ENCODE assay signal across 9 mouse cellular contexts in genomic region chr16:92319353-92320109, GRCm38 (mm10). TPM values are rescaled to one million over a fixed set of nuclear protein-coding genes. Genes with fewer than 3 reads are reported as not detected.
A peak's percentile ranks its signal among the peaks of the same experiment; 100 is the strongest.
DNase-seq lines count a peak whose midpoint lies in the region; ATAC-seq and TF ChIP-seq lines count a peak whose summit lies in the region.
"Had no signal": no experiment of that assay in that cellular context is flagged by ENCODE, and none has a peak within 500 bp of the region (broad histone marks: within the 10 kb centered on the region; RNA-seq: fewer than 3 reads in every experiment).

No protein-coding gene starts in this region.

- H3K27me3 ChIP-seq in forebrain, embryonic 11.5 days (ENCODE audit: control insufficient read depth, insufficient read depth, low read length): no peaks in the 10 kb centered on the region
- H3K27me3 ChIP-seq in forebrain, embryonic 16.5 days (replicated peaks; ENCODE audit: control insufficient read depth, insufficient read depth, low read length): no peaks in the 10 kb centered on the region
- H3K27me3 ChIP-seq in liver, adult 2 months (ENCODE audit: control insufficient read depth, insufficient read depth, low read length): no peaks in the 10 kb centered on the region
- 0 out of 2 replicates have a peak, but pooled peaks cover 4% of the 10 kb centered on the region for H3K27me3 ChIP-seq in forebrain, embryonic 10.5 days (ENCODE audit: poor library complexity, severe bottlenecking)
- H3K27me3 ChIP-seq: hindbrain, embryonic 15.5 days had no signal

- no peak overlapping the region for H3K4me3 ChIP-seq in forebrain, embryonic 11.5 days (ENCODE audit: low read depth, low read length)
- no peak overlapping the region for H3K4me3 ChIP-seq in forebrain, embryonic 16.5 days (replicated peaks; ENCODE audit: low read length)
- no peak overlapping the region for H3K4me3 ChIP-seq in liver, adult 2 months (ENCODE audit: insufficient read depth, low read depth, low read length)
- no peak overlapping the region for H3K4me3 ChIP-seq in forebrain, embryonic 10.5 days
- H3K4me3 ChIP-seq: hindbrain, embryonic 15.5 days had no signal

- no peak for ATAC-seq in forebrain, embryonic 11.5 days (replicated peaks; ENCODE audit: low FRiP score)
- no peak for ATAC-seq in forebrain, embryonic 16.5 days
- ATAC-seq in erythroid progenitor cell, adult 5-6 weeks (replicated peaks; ENCODE audit: low FRiP score, poor library complexity, severe bottlenecking): peak; percentile 70; the same call in 1 of the 2 replicates

- no peaks in the 10 kb centered on the region for H3K36me3 ChIP-seq in forebrain, embryonic 11.5 days (ENCODE audit: control insufficient read depth, insufficient read depth, low read length)
- no peaks in the 10 kb centered on the region for H3K36me3 ChIP-seq in forebrain, embryonic 16.5 days (ENCODE audit: control insufficient read depth, insufficient read depth)
- no peaks in the 10 kb centered on the region for H3K36me3 ChIP-seq in liver, adult 2 months (ENCODE audit: control insufficient read depth, insufficient read depth, low read length)
- H3K36me3 ChIP-seq in forebrain, embryonic 10.5 days (replicated peaks): no peaks in the 10 kb centered on the region; the same call in 1 of the 2 replicates
- H3K36me3 ChIP-seq: hindbrain, embryonic 15.5 days had no signal

- no peak for TF ChIP-seq POLR2A in liver, adult 2 months (IDR thresholded peaks at IDR 0.05; ENCODE audit: extremely low read depth, insufficient read depth, low read length)

- no peak overlapping the region for H3K4me2 ChIP-seq in forebrain, embryonic 11.5 days (ENCODE audit: low read depth, low read length, severe bottlenecking)
- no peak overlapping the region for H3K4me2 ChIP-seq in forebrain, embryonic 16.5 days (ENCODE audit: low read length)
- H3K4me2 ChIP-seq: hindbrain, embryonic 15.5 days had no signal

- no peak overlapping the region for H3K9ac ChIP-seq in forebrain, embryonic 11.5 days (ENCODE audit: low read length)
- no peak overlapping the region for H3K9ac ChIP-seq in forebrain, embryonic 16.5 days (replicated peaks; ENCODE audit: low read depth, low read length)
- no peak overlapping the region for H3K9ac ChIP-seq in liver, adult 2 months (ENCODE audit: low read depth, low read length)
- H3K9ac ChIP-seq: hindbrain, embryonic 15.5 days had no signal

- no peaks in the 10 kb centered on the region for H3K9me3 ChIP-seq in forebrain, embryonic 11.5 days (ENCODE audit: control insufficient read depth, low read length)
- H3K9me3 ChIP-seq in forebrain, embryonic 16.5 days (ENCODE audit: control insufficient read depth, low read length): no peaks in the 10 kb centered on the region
- H3K9me3 ChIP-seq in forebrain, embryonic 10.5 days: peaks cover 5% of the 10 kb centered on the region; the same call in 1 of the 2 replicates
- H3K9me3 ChIP-seq: hindbrain, embryonic 15.5 days had no signal

- H3K27ac ChIP-seq in forebrain, embryonic 11.5 days (ENCODE audit: low read depth, low read length): no peak overlapping the region
- no peak overlapping the region for H3K27ac ChIP-seq in forebrain, embryonic 16.5 days (ENCODE audit: low read length)
- H3K27ac ChIP-seq in liver, adult 2 months (replicated peaks; ENCODE audit: insufficient read depth, low read depth, low read length): no peak overlapping the region
- no peak overlapping the region for H3K27ac ChIP-seq in forebrain, embryonic 10.5 days
- H3K27ac ChIP-seq: hindbrain, embryonic 15.5 days had no signal

- TF ChIP-seq CTCF in liver, adult 2 months (IDR thresholded peaks at IDR 0.05; ENCODE audit: low read depth, low read length): peak; percentile 63

- H3K4me1 ChIP-seq in forebrain, embryonic 11.5 days (replicated peaks; ENCODE audit: control insufficient read depth, insufficient read depth, low read length): peaks cover 4% of the 10 kb centered on the region; the same call in 1 of the 2 replicates
- H3K4me1 ChIP-seq in forebrain, embryonic 16.5 days (replicated peaks; ENCODE audit: control insufficient read depth, insufficient read depth, low read length): no peaks in the 10 kb centered on the region
- no peaks in the 10 kb centered on the region for H3K4me1 ChIP-seq in liver, adult 2 months (ENCODE audit: control insufficient read depth, insufficient read depth, low read length)
- H3K4me1 ChIP-seq in forebrain, embryonic 10.5 days: peaks cover 7% of the 10 kb centered on the region

- H3K79me2 ChIP-seq in liver, adult 2 months (ENCODE audit: control insufficient read depth, insufficient read depth, low read length): no peaks in the 10 kb centered on the region

- peak; percentile 70 for DNase-seq in forebrain, embryonic 11.5 days (ENCODE audit: low spot score)
- DNase-seq in retina, postnatal 1 day: peak; percentile 43
- DNase-seq in retina, embryonic 14.5 days (ENCODE audit: low spot score): no peak
- no peak for DNase-seq in liver, adult 2 months (ENCODE audit: extremely low read depth, low read depth, low spot score)
- peak; percentile 46 for DNase-seq in right cerebral cortex, postnatal 25 days
- no peak for DNase-seq in forebrain, embryonic 10.5 days (ENCODE audit: extremely low spot score, low spot score)

- WGBS in forebrain, embryonic 11.5 days: 67% methylated on average over 20 of the region's 20 CpGs
- WGBS in forebrain, embryonic 16.5 days: 73% methylated on average over 20 of the region's 20 CpGs
- WGBS in liver, adult 2 months: 63% methylated on average over 20 of the region's 20 CpGs
- WGBS in forebrain, embryonic 10.5 days: 66% methylated on average over 20 of the region's 20 CpGs

RNA-seq across cellular contexts. Expression of gene Fam243, which starts 1.7 kb away (rescaled TPM):
- polyA plus RNA-seq in forebrain, embryonic 11.5 days (2014; fragmentation: Nextera tagmentation; extraction: Ambion mirVana): not detected in 2 replicates
- 0.09 and 0.15 TPM in 2 replicates for polyA plus RNA-seq in forebrain, embryonic 16.5 days (2015; fragmentation: Nextera tagmentation; extraction: Ambion mirVana)
- not detected in 2 replicates for total RNA-seq in erythroid progenitor cell, adult 5-6 weeks (2015; ENCODE audit: low replicate concordance)
- not detected in 2 replicates for total RNA-seq in erythroid progenitor cell, adult 5-6 weeks (2017; ENCODE audit: low replicate concordance)
- total RNA-seq in liver, adult 2 months (2014; rRNA removed): not detected in 2 replicates
- polyA plus RNA-seq in liver, adult 2 months (2012; rRNA removed): not detected in 2 replicates
- not detected in 2 replicates for polyA plus RNA-seq in forebrain, embryonic 10.5 days (2016; fragmentation: Nextera tagmentation; extraction: Ambion mirVana)
- polyA plus RNA-seq: hindbrain, embryonic 15.5 days had no signal

RNA-seq across cellular contexts. Expression of gene Smim11, which starts 18.4 kb away (rescaled TPM):
- polyA plus RNA-seq in forebrain, embryonic 11.5 days (2014; fragmentation: Nextera tagmentation; extraction: Ambion mirVana): 115 and 123 TPM in 2 replicates
- polyA plus RNA-seq in forebrain, embryonic 16.5 days (2015; fragmentation: Nextera tagmentation; extraction: Ambion mirVana): 83.0 and 89.0 TPM in 2 replicates
- 7.5 and 50.1 TPM in 2 replicates for total RNA-seq in erythroid progenitor cell, adult 5-6 weeks (2015; ENCODE audit: low replicate concordance)
- 20.7 and 28.7 TPM in 2 replicates for total RNA-seq in erythroid progenitor cell, adult 5-6 weeks (2017; ENCODE audit: low replicate concordance)
- 17.4 and 22.3 TPM in 2 replicates for total RNA-seq in liver, adult 2 months (2014; rRNA removed)
- 13.6 and 19.2 TPM in 2 replicates for polyA plus RNA-seq in liver, adult 2 months (2012; rRNA removed)
- 120 and 125 TPM in 2 replicates for polyA plus RNA-seq in forebrain, embryonic 10.5 days (2016; fragmentation: Nextera tagmentation; extraction: Ambion mirVana)

RNA-seq across cellular contexts. Expression of gene Kcne2, which starts 27.3 kb away (rescaled TPM):
- polyA plus RNA-seq in forebrain, embryonic 11.5 days (2014; fragmentation: Nextera tagmentation; extraction: Ambion mirVana): 0.45 TPM in 1 of 2 replicates, not detected in the other
- 9.1 and 12.3 TPM in 2 replicates for polyA plus RNA-seq in forebrain, embryonic 16.5 days (2015; fragmentation: Nextera tagmentation; extraction: Ambion mirVana)
- total RNA-seq in erythroid progenitor cell, adult 5-6 weeks (2015; ENCODE audit: low replicate concordance): not detected in 2 replicates
- total RNA-seq in erythroid progenitor cell, adult 5-6 weeks (2017; ENCODE audit: low replicate concordance): not detected in 2 replicates
- total RNA-seq in liver, adult 2 months (2014; rRNA removed): not detected in 2 replicates
- polyA plus RNA-seq in liver, adult 2 months (2012; rRNA removed): not detected in 2 replicates
- 0.16 and 0.18 TPM in 2 replicates for polyA plus RNA-seq in forebrain, embryonic 10.5 days (2016; fragmentation: Nextera tagmentation; extraction: Ambion mirVana)

RNA-seq across cellular contexts. Expression of gene Kcne1, which starts 39.7 kb away (rescaled TPM):
- 0.29 TPM in 1 of 2 replicates, not detected in the other for polyA plus RNA-seq in forebrain, embryonic 11.5 days (2014; fragmentation: Nextera tagmentation; extraction: Ambion mirVana)
- polyA plus RNA-seq in forebrain, embryonic 16.5 days (2015; fragmentation: Nextera tagmentation; extraction: Ambion mirVana): 0.10 TPM in 1 of 2 replicates, not detected in the other
- total RNA-seq in erythroid progenitor cell, adult 5-6 weeks (2015; ENCODE audit: low replicate concordance): not detected in 2 replicates
- total RNA-seq in erythroid progenitor cell, adult 5-6 weeks (2017; ENCODE audit: low replicate concordance): not detected in 2 replicates
- not detected in 2 replicates for total RNA-seq in liver, adult 2 months (2014; rRNA removed)
- not detected in 2 replicates for polyA plus RNA-seq in liver, adult 2 months (2012; rRNA removed)
- 0.12 and 0.41 TPM in 2 replicates for polyA plus RNA-seq in forebrain, embryonic 10.5 days (2016; fragmentation: Nextera tagmentation; extraction: Ambion mirVana)

Comparison
In these comparisons a context has a peak if more than half of its experiments do, and no peak if none do; other contexts are left out.
1. DNase-seq: peak in forebrain, embryonic 11.5 days (single experiment), retina, postnatal 1 day (single experiment) and right cerebral cortex, postnatal 25 days (single experiment); none in retina, embryonic 14.5 days (single experiment), liver, adult 2 months (single experiment) and forebrain, embryonic 10.5 days (single experiment).